In the genomic region with DNA sequence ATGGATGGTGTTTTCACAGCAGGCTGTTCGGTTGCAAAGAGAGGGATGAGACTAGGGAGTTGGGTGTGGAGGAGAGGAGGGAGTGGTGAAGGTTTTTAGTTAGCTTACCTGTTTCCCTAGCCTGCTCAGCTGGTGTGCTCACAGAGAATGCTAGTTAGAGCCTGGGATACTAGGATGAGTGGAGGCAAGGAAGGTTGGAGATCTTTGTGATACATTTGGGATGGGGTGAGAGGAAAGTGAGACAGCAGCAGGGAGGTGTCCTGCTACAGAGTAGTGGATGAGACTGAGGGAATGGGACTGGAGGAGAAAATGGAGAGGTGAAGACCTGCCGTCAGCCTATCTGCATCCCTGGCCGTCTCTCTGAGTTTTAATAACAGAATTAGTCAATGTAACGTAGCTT, we compare ENCODE assay signal across 41 mouse cellular contexts. TPM values are rescaled to one million over a fixed set of nuclear protein-coding genes. Genes with fewer than 3 reads are reported as not detected.
"Had no signal": no experiment of that assay in that cellular context is flagged by ENCODE, and none has a peak within 500 bp of the region (broad histone marks: within the 10 kb centered on the region; RNA-seq: fewer than 3 reads in every experiment).

No protein-coding gene starts in this region.

- H3K4me1 ChIP-seq: limb, embryonic 10.5 days; limb, embryonic 12.5 days; limb, embryonic 13.5 days; limb, embryonic 15.5 days; liver, embryonic 12.5 days; liver, embryonic 13.5 days; liver, embryonic 15.5 days; lung, embryonic 15.5 days; midbrain, embryonic 10.5 days; midbrain, embryonic 12.5 days; midbrain, embryonic 13.5 days; midbrain, embryonic 15.5 days had no signal

- H3K4me3 ChIP-seq: limb, embryonic 10.5 days; limb, embryonic 12.5 days; limb, embryonic 13.5 days; limb, embryonic 15.5 days; liver, embryonic 12.5 days; liver, embryonic 13.5 days; liver, embryonic 15.5 days; lung, embryonic 15.5 days; megakaryocyte, embryonic 14.5 days; midbrain, embryonic 10.5 days; midbrain, embryonic 12.5 days; midbrain, embryonic 13.5 days; midbrain, embryonic 15.5 days; myocyte had no signal

- H3K27ac ChIP-seq: limb, embryonic 10.5 days; limb, embryonic 12.5 days; limb, embryonic 13.5 days; limb, embryonic 15.5 days; liver, embryonic 12.5 days; liver, embryonic 13.5 days; liver, embryonic 14.5 days; liver, embryonic 15.5 days; lung, embryonic 15.5 days; macrophage; midbrain, embryonic 10.5 days; midbrain, embryonic 12.5 days; midbrain, embryonic 13.5 days; midbrain, embryonic 15.5 days had no signal

- H3K9ac ChIP-seq: limb, embryonic 12.5 days; limb, embryonic 13.5 days; limb, embryonic 15.5 days; liver, embryonic 12.5 days; liver, embryonic 13.5 days; liver, embryonic 14.5 days; liver, embryonic 15.5 days; liver, postnatal 0 days; lung, embryonic 14.5 days; lung, embryonic 15.5 days; midbrain, embryonic 12.5 days; midbrain, embryonic 13.5 days; midbrain, embryonic 15.5 days had no signal

- H3K27me3 ChIP-seq: limb, embryonic 12.5 days; limb, embryonic 13.5 days; limb, embryonic 15.5 days; liver, embryonic 12.5 days; liver, embryonic 13.5 days; liver, embryonic 15.5 days; lung, embryonic 15.5 days; megakaryocyte, embryonic 14.5 days; midbrain, embryonic 12.5 days; midbrain, embryonic 13.5 days; midbrain, embryonic 15.5 days had no signal

- DNase-seq: left cerebral cortex, postnatal 4 days; liver; liver, embryonic 13.5 days; liver, postnatal 0 days; lung, adult 18-20 months; lung, adult 2 months; lung, embryonic 14.5 days; lung, postnatal 10 days; lung, postnatal 14 days; lung, postnatal 36 days; lung, postnatal 4 days; midbrain, embryonic 14.5 days had no signal

- H3K4me2 ChIP-seq: limb, embryonic 12.5 days; limb, embryonic 13.5 days; limb, embryonic 15.5 days; liver, embryonic 11.5 days; liver, embryonic 12.5 days; liver, embryonic 13.5 days; liver, embryonic 15.5 days; lung, embryonic 14.5 days; lung, embryonic 15.5 days; midbrain, embryonic 11.5 days; midbrain, embryonic 12.5 days; midbrain, embryonic 13.5 days; midbrain, embryonic 15.5 days had no signal

- H3K9me3 ChIP-seq: limb, embryonic 10.5 days; liver, embryonic 12.5 days; liver, embryonic 13.5 days; liver, embryonic 15.5 days; lung, embryonic 15.5 days; midbrain, embryonic 15.5 days had no signal

- ATAC-seq: liver, embryonic 12.5 days; liver, postnatal 0 days; lung, postnatal 0 days; midbrain, embryonic 13.5 days; midbrain, embryonic 15.5 days; midbrain, embryonic 16.5 days had no signal

RNA-seq across cellular contexts. Expression of gene Mettl21e, which starts 46.1 kb away (rescaled TPM):
- total RNA-seq: left cerebral cortex, postnatal 10 days; left cerebral cortex, postnatal 25 days; left cerebral cortex, postnatal 36 days; left cerebral cortex, postnatal 4 days; liver, adult 2 months; megakaryocyte progenitor cell, adult 5-6 weeks; megakaryocyte, adult 5-6 weeks; megakaryocyte-erythroid progenitor cell, adult 5-6 weeks; midbrain, postnatal 0 days; monocyte, adult 5-6 weeks had no signal
- polyA plus RNA-seq: limb, embryonic 10.5 days; limb, embryonic 11.5 days; limb, embryonic 12.5 days; limb, embryonic 13.5 days; liver, adult 2 months; liver, embryonic 11.5 days; liver, embryonic 12.5 days; liver, embryonic 13.5 days; liver, embryonic 14.5 days; liver, postnatal 0 days; macrophage; midbrain, embryonic 10.5 days; midbrain, embryonic 11.5 days; midbrain, embryonic 12.5 days; midbrain, embryonic 13.5 days; midbrain, embryonic 14.5 days; midbrain, embryonic 15.5 days; midbrain, embryonic 16.5 days; midbrain, postnatal 0 days; myocyte had no signal
